Mouse (Mus musculus) cortical plate, adult 2 months (tissue): ENCODE measurements around the gene Parm1.

Experiments
- CTCF ChIP-seq: fragments of 200-500 bp; IDR thresholded peaks from 2 replicates; pipeline ENCODE4 v1.5.1; 2011; ENCODE audit warnings: mild to moderate bottlenecking, control low read depth, low read length; ENCODE audit not compliant: insufficient read depth; ENCODE audit errors: extremely low read depth
- POLR2A ChIP-seq: fragments of 200-500 bp; IDR thresholded peaks from 2 replicates; pipeline ENCODE4 v1.6.1; 2011; ENCODE audit warnings: mild to moderate bottlenecking, low read length, control low read depth; ENCODE audit not compliant: insufficient read depth; ENCODE audit errors: extremely low read depth

GRCm38 (mm10) chr5:91617331-91618233, 100.2 kb downstream of the Parm1 start:
- TF ChIP-seq CTCF (no peak), POLR2A (no peak)
